Mouse (Mus musculus): ENCODE data around the gene Prdm2.

DNA sequence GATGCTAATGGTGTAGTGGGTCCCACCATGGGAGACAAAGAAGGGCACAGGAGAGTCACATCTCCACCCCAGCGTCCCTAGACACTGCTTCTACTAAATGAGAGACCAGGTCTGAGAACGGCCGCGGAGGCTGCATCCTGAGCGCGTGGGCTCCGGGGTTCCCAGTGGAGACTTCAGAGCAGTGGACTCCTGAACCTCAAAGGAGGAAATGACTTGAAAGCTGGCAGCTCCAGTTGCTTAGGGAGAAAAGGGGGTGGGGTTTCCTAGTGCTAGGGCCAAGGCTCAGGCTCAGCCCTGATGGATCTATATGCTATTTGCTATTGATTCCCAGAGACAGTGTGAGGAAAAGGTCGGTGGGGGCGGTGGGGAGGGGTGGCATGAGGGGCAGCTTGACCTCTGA is 104.2 kb downstream of the Prdm2 start:
- TF ChIP-seq GATA1 (IDR thresholded peaks at IDR 0.05; ENCODE audit: low read length) = no peak
- TF ChIP-seq TAL1 (IDR thresholded peaks at IDR 0.05; ENCODE audit: low read length) = no peak
